Mouse (Mus musculus): Measurements from ENCODE around the gene Zfp358. TPM values are rescaled to one million over a fixed set of nuclear protein-coding genes. Genes with fewer than 3 reads are reported as not detected.
A peak's percentile ranks its signal among the peaks of the same experiment; 100 is the strongest.

Zfp358 gene
- polyA plus RNA-seq, 1 experiment from 2014 or later = 89.5 TPM

DNA sequence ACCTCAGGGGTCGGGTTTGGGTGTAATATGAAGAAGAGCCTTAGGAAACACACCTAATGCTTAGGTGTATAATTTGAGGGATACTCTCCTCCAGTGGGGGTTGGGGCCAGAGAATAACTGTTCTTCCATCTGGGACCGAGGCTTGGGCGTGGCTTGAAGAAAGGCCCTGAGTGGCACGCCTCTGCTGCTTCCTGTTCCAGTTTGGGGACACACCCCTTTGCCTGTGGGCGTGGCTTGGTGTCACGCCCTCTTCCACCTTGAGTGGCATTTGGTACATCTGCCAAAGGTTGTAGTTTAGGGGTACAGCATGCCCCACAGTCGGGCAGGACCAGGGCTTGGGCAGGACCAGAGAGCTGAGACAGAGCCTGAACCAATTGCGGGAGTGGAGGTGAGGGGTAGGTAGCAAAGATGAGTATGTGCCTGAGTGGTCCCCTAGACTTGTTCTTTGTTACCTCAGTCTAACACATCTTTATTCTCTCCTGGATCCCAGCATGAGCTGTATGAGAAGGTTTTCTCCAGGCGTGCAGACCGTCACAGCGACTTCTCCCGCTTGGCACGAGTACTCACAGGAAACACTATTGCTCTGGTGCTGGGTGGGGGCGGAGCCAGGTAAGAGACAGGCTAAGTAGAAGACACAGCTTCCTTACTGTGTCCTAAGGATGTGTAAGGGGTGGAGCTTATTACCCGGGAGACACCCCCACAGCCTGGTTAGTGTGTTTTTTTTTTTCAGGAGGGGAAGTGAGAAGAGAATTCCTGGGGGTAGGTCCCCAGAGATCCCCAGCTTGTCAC lies 43.3 kb downstream of the Zfp358 start:
- Histone ChIP-seq H3K27me3 (no peaks in the 10 kb centered on the region), H3K9me3 (no peaks in the 10 kb centered on the region), H3K27ac (replicated peaks) (no peak overlapping the region), H3K9ac (replicated peaks) (no peak overlapping the region), H3K4me3 (no peak overlapping the region), H3K4me2 (replicated peaks) (no peak overlapping the region), H3K36me3 (peaks cover 67% of the 10 kb centered on the region), H3K4me1 (no peaks in the 10 kb centered on the region)
- 0 out of 2 replicates have a peak, but pooled peaks have one; percentile 19 for ATAC-seq (ENCODE audit: low FRiP score, low read depth)
- 61% methylated on average over 15 of the region's 15 CpGs for WGBS

DNA sequence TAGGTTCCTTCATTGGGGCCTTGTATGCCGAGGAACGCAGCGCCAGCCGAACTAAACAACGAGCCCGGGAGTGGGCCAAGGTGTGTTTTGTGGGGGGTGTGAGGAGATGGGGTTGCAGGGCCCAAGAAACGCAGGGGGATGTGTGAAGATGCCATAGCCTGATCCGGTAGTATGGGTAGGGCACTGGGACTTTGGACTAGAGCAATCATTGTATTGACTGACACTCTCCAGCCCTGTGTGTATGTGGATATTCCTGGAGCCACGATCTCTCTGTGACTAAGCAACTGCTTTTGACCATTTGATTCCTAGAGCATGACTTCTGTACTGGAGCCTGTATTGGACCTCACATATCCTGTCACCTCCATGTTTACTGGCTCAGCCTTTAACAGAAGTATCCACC lies 44.0 kb downstream of the Zfp358 start:
- H3K4me3 ChIP-seq = no peak overlapping the region
- 94% methylated on average over 9 of the region's 9 CpGs for WGBS
- H3K9me3 ChIP-seq = no peaks in the 10 kb centered on the region
- no peak overlapping the region for H3K9ac ChIP-seq (replicated peaks)
- H3K4me2 ChIP-seq (replicated peaks) = no peak overlapping the region
- H3K27ac ChIP-seq (replicated peaks) = no peak overlapping the region
- no peaks in the 10 kb centered on the region for H3K27me3 ChIP-seq
- H3K36me3 ChIP-seq = peaks cover 65% of the 10 kb centered on the region
- ATAC-seq (ENCODE audit: low FRiP score, low read depth) = no peak
- H3K4me1 ChIP-seq = no peaks in the 10 kb centered on the region

DNA sequence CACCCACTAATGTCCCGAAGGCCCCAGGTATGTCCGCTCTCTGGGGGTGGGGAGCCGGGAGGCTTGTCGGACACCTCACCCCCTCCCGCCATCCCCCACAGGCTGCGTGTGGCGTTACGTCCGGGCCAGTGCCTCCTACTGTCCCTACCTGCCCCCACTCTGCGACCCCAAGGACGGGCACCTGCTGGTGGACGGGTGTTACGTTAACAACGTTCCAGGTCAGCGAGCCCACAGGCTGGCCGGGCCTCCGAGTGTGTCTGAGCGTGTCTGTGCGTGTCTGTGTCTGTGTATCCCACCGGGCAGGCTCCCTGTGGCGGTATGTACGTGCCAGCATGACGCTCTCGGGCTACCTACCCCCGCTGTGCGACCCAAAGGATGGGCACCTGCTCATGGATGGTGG lies 44.7 kb downstream of the Zfp358 start:
- Histone ChIP-seq H3K9ac (replicated peaks) (no peak overlapping the region), H3K9me3 (no peaks in the 10 kb centered on the region), H3K4me2 (replicated peaks) (no peak overlapping the region), H3K27ac (replicated peaks) (no peak overlapping the region), H3K27me3 (no peaks in the 10 kb centered on the region), H3K36me3 (peaks cover 66% of the 10 kb centered on the region), H3K4me1 (no peaks in the 10 kb centered on the region), H3K4me3 (no peak overlapping the region)
- 96% methylated on average over 26 of the region's 26 CpGs for WGBS
- no peak for ATAC-seq (ENCODE audit: low FRiP score, low read depth)

DNA sequence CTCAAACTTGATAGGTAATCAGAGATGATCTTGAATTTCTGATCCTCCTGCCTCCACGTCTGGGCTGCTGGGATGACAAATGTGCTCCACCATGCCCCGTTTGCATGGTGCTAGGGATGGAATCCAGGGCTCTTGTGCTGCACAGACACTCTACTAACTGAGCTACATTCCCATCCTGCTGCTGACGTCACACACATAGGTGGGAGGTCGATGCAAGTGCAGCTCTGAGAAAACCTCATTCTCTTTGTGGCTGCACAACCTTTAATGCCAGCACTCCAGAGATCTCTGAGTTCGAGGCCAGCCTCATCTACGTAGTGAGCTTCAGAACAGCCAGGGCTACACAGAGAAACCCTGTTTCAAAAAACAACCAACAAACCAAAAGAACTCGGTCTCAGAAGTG lies 46.2 kb downstream of the Zfp358 start:
- Histone ChIP-seq H3K4me1 (no peaks in the 10 kb centered on the region), H3K9me3 (no peaks in the 10 kb centered on the region), H3K27ac (replicated peaks) (no peak overlapping the region), H3K36me3 (peaks cover 77% of the 10 kb centered on the region), H3K27me3 (no peaks in the 10 kb centered on the region), H3K9ac (replicated peaks) (no peak overlapping the region), H3K4me2 (replicated peaks) (no peak overlapping the region), H3K4me3 (no peak overlapping the region)
- no peak for ATAC-seq (ENCODE audit: low FRiP score, low read depth)
- 88% methylated on average over 7 of the region's 7 CpGs for WGBS

DNA sequence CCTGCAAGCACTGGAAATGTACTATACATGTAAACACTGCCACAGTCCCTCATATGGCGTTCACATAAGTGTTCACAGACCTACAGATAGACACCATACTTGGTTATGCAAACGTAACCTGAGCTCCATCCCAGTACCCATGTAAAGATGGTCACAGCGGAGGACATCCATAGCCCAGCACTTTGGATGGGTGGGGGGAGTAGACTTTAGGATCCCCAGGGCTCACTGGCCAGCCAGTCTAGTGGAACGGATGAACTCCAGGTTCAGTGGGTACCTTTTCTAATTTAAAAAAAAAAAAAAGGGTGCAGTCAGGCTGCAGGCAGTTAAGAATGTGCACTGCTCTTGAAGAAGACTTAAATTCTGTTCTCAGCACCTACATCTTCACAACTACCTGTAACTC lies 47.1 kb downstream of the Zfp358 start:
- H3K4me2 ChIP-seq (replicated peaks) = no peak overlapping the region
- peaks cover 82% of the 10 kb centered on the region for H3K36me3 ChIP-seq
- WGBS = 89% methylated on average over 4 of the region's 4 CpGs
- H3K27me3 ChIP-seq = no peaks in the 10 kb centered on the region
- H3K9ac ChIP-seq (replicated peaks) = no peak overlapping the region
- ATAC-seq (ENCODE audit: low FRiP score, low read depth) = no peak
- no peaks in the 10 kb centered on the region for H3K4me1 ChIP-seq
- H3K4me3 ChIP-seq = no peak overlapping the region
- H3K27ac ChIP-seq (replicated peaks) = no peak overlapping the region
- no peaks in the 10 kb centered on the region for H3K9me3 ChIP-seq

DNA sequence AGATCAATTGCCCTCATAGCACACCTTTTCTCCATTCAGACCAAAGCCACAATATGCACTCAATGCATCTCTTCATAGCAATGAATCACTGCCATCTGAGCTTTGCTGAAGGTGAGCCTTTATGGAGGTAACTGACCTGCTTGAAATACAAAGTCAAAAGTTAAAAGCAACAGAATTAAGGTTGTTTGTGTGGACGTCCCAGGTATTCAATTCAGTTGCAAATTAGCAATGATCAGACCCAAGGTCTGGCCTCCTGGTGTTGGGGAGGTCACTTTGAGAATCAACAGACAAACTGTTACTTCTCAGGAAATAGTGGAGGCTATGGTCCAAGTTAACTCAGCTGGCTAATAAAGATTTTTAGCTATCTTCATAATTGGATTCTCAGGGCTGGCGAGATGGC lies 53.6 kb downstream of the Zfp358 start:
- no peaks in the 10 kb centered on the region for H3K27me3 ChIP-seq
- H3K9ac ChIP-seq (replicated peaks) = no peak overlapping the region
- peaks cover 27% of the 10 kb centered on the region for H3K36me3 ChIP-seq
- peaks cover 5% of the 10 kb centered on the region; the same call in 1 of the 2 replicates for H3K9me3 ChIP-seq
- no peaks in the 10 kb centered on the region for H3K4me1 ChIP-seq
- no peak overlapping the region for H3K4me2 ChIP-seq (replicated peaks)
- H3K4me3 ChIP-seq = no peak overlapping the region
- ATAC-seq (ENCODE audit: low FRiP score, low read depth) = no peak
- H3K27ac ChIP-seq (replicated peaks) = no peak overlapping the region
- WGBS = 91% methylated on average over 2 of the region's 2 CpGs

Other genes starting within 250 kb of the Zfp358 start
- 46.5 and 46.7 TPM in 2 replicates for gene Insr, start 213.5 kb upstream of the Zfp358 start, polyA plus RNA-seq (2016; fragmentation: Nextera tagmentation; extraction: Ambion mirVana)
- not detected in 2 replicates for gene A430078G23Rik, start 139.7 kb upstream of the Zfp358 start, polyA plus RNA-seq (2016; fragmentation: Nextera tagmentation; extraction: Ambion mirVana)
- 14.0 and 15.3 TPM in 2 replicates for gene Arhgef18, start 100.1 kb upstream of the Zfp358 start, polyA plus RNA-seq (2016; fragmentation: Nextera tagmentation; extraction: Ambion mirVana)
- 3.3 and 3.4 TPM in 2 replicates for gene Pex11g, start 25.5 kb upstream of the Zfp358 start, polyA plus RNA-seq (2016; fragmentation: Nextera tagmentation; extraction: Ambion mirVana)
- gene Tex45, start 22.3 kb upstream of the Zfp358 start, polyA plus RNA-seq (2016; fragmentation: Nextera tagmentation; extraction: Ambion mirVana) = 0.19 and 0.25 TPM in 2 replicates
- gene Mcoln1, start 7.3 kb downstream of the Zfp358 start, polyA plus RNA-seq (2016; fragmentation: Nextera tagmentation; extraction: Ambion mirVana) = 74.9 and 79.3 TPM in 2 replicates
- 30.5 and 35.0 TPM in 2 replicates for gene Pnpla6, start 22.2 kb downstream of the Zfp358 start, polyA plus RNA-seq (2016; fragmentation: Nextera tagmentation; extraction: Ambion mirVana)
- 2.8 and 3.2 TPM in 2 replicates for gene C330021F23Rik, start 74.9 kb downstream of the Zfp358 start, polyA plus RNA-seq (2016; fragmentation: Nextera tagmentation; extraction: Ambion mirVana)
- gene Camsap3, start 94.2 kb downstream of the Zfp358 start, polyA plus RNA-seq (2016; fragmentation: Nextera tagmentation; extraction: Ambion mirVana) = 22.9 and 26.5 TPM in 2 replicates
- 62.8 and 65.2 TPM in 2 replicates for gene Xab2, start 128.2 kb downstream of the Zfp358 start, polyA plus RNA-seq (2016; fragmentation: Nextera tagmentation; extraction: Ambion mirVana)
- 109 and 124 TPM in 2 replicates for gene Pet100, start 128.4 kb downstream of the Zfp358 start, polyA plus RNA-seq (2016; fragmentation: Nextera tagmentation; extraction: Ambion mirVana)
- gene Pcp2, start 132.4 kb downstream of the Zfp358 start, polyA plus RNA-seq (2016; fragmentation: Nextera tagmentation; extraction: Ambion mirVana) = 0.14 TPM in 1 of 2 replicates, not detected in the other
- gene Stxbp2, start 137.8 kb downstream of the Zfp358 start, polyA plus RNA-seq (2016; fragmentation: Nextera tagmentation; extraction: Ambion mirVana) = 19.5 and 19.8 TPM in 2 replicates
- 0.54 TPM in 1 of 2 replicates, not detected in the other for gene Retn, start 162.6 kb downstream of the Zfp358 start, polyA plus RNA-seq (2016; fragmentation: Nextera tagmentation; extraction: Ambion mirVana)
- not detected in 2 replicates for gene Mcemp1, start 172.6 kb downstream of the Zfp358 start, polyA plus RNA-seq (2016; fragmentation: Nextera tagmentation; extraction: Ambion mirVana)
- gene Fcor, start 179.2 kb downstream of the Zfp358 start, polyA plus RNA-seq (2016; fragmentation: Nextera tagmentation; extraction: Ambion mirVana) = 7.0 and 7.9 TPM in 2 replicates
- 46.6 and 49.0 TPM in 2 replicates for gene Trappc5, start 183.2 kb downstream of the Zfp358 start, polyA plus RNA-seq (2016; fragmentation: Nextera tagmentation; extraction: Ambion mirVana)
- gene Fcer2a, start 201.0 kb downstream of the Zfp358 start, polyA plus RNA-seq (2016; fragmentation: Nextera tagmentation; extraction: Ambion mirVana) = 0.40 and 0.42 TPM in 2 replicates
- gene Clec4g, start 227.5 kb downstream of the Zfp358 start, polyA plus RNA-seq (2016; fragmentation: Nextera tagmentation; extraction: Ambion mirVana) = not detected in 2 replicates